Mouse (Mus musculus) lung, postnatal 0 days (tissue): ENCODE data around the gene Tln1. TPM values are rescaled to one million over a fixed set of nuclear protein-coding genes. Genes with fewer than 3 reads are reported as not detected.

ENCODE experiments used
- ATAC-seq: fragments of 200-750 bp; cut with Nextera tagmentation; 2 replicates; pipeline ENCODE4 v1.8.0; 2017; ENCODE audit warnings: moderate library complexity
- DNase-seq: peaks from one replicate; pipeline ENCODE4 v3.0.0-alpha.2; 2016; ENCODE audit warnings: low spot score
- H3K27ac ChIP-seq: fragments of 300-500 bp; sonication (generic); 2 replicates; pipeline ENCODE4 v1.5.1; 2014; ENCODE audit warnings: antibody characterized with exemption, mild to moderate bottlenecking, low read length, mixed read lengths
- H3K27me3 ChIP-seq: fragments of 300-500 bp; sonication (generic); replicated peaks from 2 replicates; pipeline ENCODE4 v1.6.1; 2014; ENCODE audit warnings: low read length, mixed read lengths; ENCODE audit not compliant: insufficient read depth
- H3K36me3 ChIP-seq: fragments of 300-500 bp; sonication (generic); 2 replicates; pipeline ENCODE4 v1.6.1; 2014; ENCODE audit warnings: low read length, mixed read lengths; ENCODE audit not compliant: insufficient read depth
- H3K4me1 ChIP-seq: fragments of 300-500 bp; sonication (generic); 2 replicates; pipeline ENCODE4 v1.6.1; 2014; ENCODE audit warnings: antibody characterized with exemption, low read depth, low read length, mixed read lengths; ENCODE audit not compliant: insufficient read depth
- H3K4me2 ChIP-seq: fragments of 300-500 bp; sonication (generic); replicated peaks from 2 replicates; pipeline ENCODE4 v1.6.1; 2014; ENCODE audit warnings: low read depth, mild to moderate bottlenecking, low read length, moderate library complexity, mixed read lengths
- H3K4me3 ChIP-seq: fragments of 300-500 bp; sonication (generic); 2 replicates; pipeline ENCODE4 v1.5.1; 2014; ENCODE audit warnings: low read depth, low read length
- H3K9ac ChIP-seq: fragments of 300-500 bp; sonication (generic); replicated peaks from 2 replicates; pipeline ENCODE4 v1.6.1; 2014; ENCODE audit warnings: low read depth, mild to moderate bottlenecking
- H3K9me3 ChIP-seq: fragments of 300-500 bp; sonication (generic); 2 replicates; pipeline ENCODE4 v1.6.1; 2016; ENCODE audit warnings: low read length, mixed read lengths
- CTCF ChIP-seq: IDR thresholded peaks from 2 replicates; pipeline ENCODE4 v1.5.1; 2016; ENCODE audit warnings: antibody characterized with exemption, mild to moderate bottlenecking
- EP300 ChIP-seq: IDR thresholded peaks from 2 replicates; pipeline ENCODE4 v1.6.1; 2016; ENCODE audit warnings: antibody characterized with exemption, mild to moderate bottlenecking, control low read depth
- WGBS: fragments of 180-500 bp; shearing (Covaris S2); extraction: QIAGEN DNeasy Blood & Tissue Kit; methylation state at CpG from one replicate; pipeline ENCODE4 v1.1.7; 2014; 5-methylcytosine and 5-hydroxymethylcytosine counted together
- polyA plus RNA-seq: library from polyadenylated mRNA; unstranded; fragments of >200 nt; fragmentation: Nextera tagmentation; extraction: Ambion mirVana; gene quantifications from 2 replicates; pipeline ENCODE4 v1.2.1, GENCODE M21; 2015

Tln1 gene
- polyA plus RNA-seq, 1 experiment from 2014 or later, result 75.6 TPM

DNA sequence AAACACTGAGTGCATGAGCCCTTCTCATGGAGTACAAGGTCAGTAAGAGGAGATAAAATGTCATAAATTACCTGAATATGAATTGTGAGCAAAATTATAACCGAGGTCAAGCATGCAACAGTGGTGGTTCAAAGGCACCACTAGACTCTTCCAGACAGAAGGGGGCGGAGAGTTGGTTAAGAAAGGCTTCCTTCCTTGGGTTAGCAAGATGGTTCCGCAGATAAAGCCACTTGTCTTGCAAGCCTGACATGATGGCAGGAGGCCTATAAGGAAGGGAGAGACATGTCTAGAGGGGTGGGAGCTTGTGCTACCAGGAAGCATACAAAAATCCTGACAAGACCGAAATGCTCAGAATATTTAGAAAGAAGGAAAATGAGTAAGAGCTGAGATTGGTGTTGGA is 58.2 kb downstream of the Tln1 start:
- Histone ChIP-seq H3K4me1 (peaks cover 5% of the 10 kb centered on the region; the same call in 1 of the 2 replicates), H3K9me3 (no peaks in the 10 kb centered on the region), H3K9ac (no peak overlapping the region), H3K27ac (no peak overlapping the region), H3K4me2 (no peak overlapping the region), H3K36me3 (no peaks in the 10 kb centered on the region), H3K4me3 (no peak overlapping the region), H3K27me3 (no peaks in the 10 kb centered on the region)
- 71% methylated on average over 4 of the region's 4 CpGs for WGBS
- ATAC-seq (no peak), DNase-seq (no peak)
- TF ChIP-seq EP300 (no peak), CTCF (no peak)

DNA sequence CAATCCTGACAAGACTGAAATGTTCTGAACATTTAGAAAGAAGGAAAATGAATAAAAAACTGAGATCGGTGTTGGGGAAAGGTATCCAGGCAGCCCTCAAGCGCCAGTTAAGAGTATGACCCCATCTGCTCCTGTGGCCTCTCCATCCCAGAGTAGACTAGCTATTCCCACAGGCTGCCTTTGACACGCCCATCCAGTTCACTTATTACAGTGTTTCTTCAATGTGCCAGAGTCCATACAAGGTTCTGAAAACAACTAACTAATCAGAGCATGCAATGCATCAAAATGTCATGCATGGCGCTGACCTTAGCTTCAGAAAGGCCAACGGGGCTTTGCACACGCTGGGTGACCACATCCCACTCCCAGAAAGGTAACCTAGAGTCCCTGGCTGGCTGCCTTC is 59.0 kb downstream of the Tln1 start:
- DNase-seq (no peak), ATAC-seq (no peak)
- Histone ChIP-seq H3K27ac (no peak overlapping the region), H3K9ac (no peak overlapping the region), H3K4me3 (no peak overlapping the region), H3K4me2 (no peak overlapping the region), H3K4me1 (peaks cover 10% of the 10 kb centered on the region; the same call in 1 of the 2 replicates), H3K27me3 (no peaks in the 10 kb centered on the region), H3K36me3 (no peaks in the 10 kb centered on the region), H3K9me3 (no peaks in the 10 kb centered on the region)
- 74% methylated on average over 6 of the region's 6 CpGs for WGBS
- TF ChIP-seq EP300 (no peak), CTCF (no peak)

DNA sequence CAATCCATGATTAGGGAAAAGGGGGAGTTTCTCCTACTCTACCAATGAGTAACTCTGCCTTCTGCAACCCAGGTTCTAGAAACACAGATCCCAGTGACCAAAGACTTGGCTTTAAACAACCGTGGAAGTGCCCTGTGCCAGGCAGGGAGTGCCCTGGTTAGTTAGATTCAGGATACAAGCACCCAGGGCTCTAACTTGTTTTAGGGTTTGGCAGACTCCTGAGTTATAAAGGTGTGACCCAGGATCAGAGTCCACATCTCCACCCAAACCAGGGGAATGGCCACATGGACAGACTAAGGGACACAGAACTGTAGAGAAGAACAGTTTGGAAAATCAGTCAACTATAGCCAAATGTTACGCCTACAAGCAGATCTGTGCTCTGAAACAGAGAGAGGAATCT is 59.5 kb downstream of the Tln1 start:
- no peak overlapping the region for H3K9ac ChIP-seq
- no peaks in the 10 kb centered on the region for H3K36me3 ChIP-seq
- H3K4me3 ChIP-seq, result no peak overlapping the region
- no peak for ATAC-seq
- H3K4me1 ChIP-seq, result peaks cover 8% of the 10 kb centered on the region; the same call in 1 of the 2 replicates
- no peaks in the 10 kb centered on the region for H3K9me3 ChIP-seq
- DNase-seq, result no peak
- no peak overlapping the region for H3K27ac ChIP-seq
- no peaks in the 10 kb centered on the region for H3K27me3 ChIP-seq
- TF ChIP-seq CTCF, result no peak
- no peak for TF ChIP-seq EP300
- 78% methylated on average over 2 of the region's 2 CpGs for WGBS
- H3K4me2 ChIP-seq, result no peak overlapping the region

DNA sequence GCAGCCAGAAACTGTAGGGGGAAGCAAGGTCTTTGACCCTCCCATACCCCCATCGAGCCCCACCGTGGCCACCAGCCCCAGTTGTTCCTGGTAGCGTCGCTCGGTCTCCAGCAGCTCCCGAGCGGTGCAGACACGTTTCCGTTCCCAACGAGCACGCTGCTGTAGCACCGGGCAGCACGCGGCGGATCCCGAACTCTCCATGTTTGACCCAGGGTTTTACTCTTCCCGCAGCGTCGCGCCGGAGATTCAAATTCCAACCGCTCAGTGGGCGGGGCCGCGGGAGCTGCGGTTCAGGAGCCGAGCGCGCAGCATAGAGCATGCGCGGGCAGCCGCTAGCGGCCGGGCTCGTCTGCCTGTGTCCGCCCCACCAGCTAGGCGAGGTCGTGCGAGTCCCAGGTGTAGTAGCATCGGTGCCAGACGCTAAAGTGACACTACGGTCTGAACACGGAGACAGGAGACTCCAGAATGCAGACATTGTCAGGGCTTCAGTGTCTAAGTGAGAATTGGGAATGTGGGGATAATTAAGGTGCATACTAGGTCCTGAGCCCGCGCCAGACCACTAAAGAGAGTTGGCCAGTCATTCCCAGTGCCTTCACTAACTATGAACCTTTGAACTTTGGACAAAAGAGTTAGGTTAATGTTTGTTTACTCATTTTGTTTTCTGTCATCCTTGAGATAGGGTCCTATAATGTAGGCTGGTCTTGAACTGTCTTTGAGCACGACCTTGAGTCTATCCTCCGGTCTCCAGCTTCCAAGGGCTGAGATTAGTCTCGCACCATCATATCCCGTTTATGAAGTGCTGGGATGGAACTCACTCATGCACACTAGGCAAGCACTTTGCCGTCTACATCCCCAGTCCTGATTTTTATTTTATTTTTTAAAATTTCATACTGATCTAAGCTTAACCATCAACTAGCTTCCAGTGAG is 62.8 kb downstream of the Tln1 start, which contains the start of gene Arhgef39:
Gene Arhgef39, minus strand, starts transcription at position 289 of the 927 bp plus-strand sequence.
- TF ChIP-seq EP300 (no peak), CTCF (0 out of 2 replicates have a peak, but pooled peaks have one; percentile 10)
- H3K4me3 ChIP-seq, result peak within 1 kb of the TSS; percentile 49
- peak within 1 kb of the TSS; percentile 83 for H3K4me2 ChIP-seq
- ATAC-seq (peak; percentile 90), DNase-seq (peak; percentile 93)
- H3K9ac ChIP-seq, result no peak within 1 kb of the TSS; the same call in 1 of the 2 replicates
- no peaks in the 10 kb centered on the region for H3K27me3 ChIP-seq
- H3K27ac ChIP-seq, result no peak within 1 kb of the TSS
- H3K4me1 ChIP-seq, result peaks cover 5% of the 10 kb centered on the region; the same call in 1 of the 2 replicates
- WGBS, result 7% methylated on average over 50 of the region's 50 CpGs
- no peaks in the 10 kb centered on the region for H3K9me3 ChIP-seq
- H3K36me3 ChIP-seq, result no peaks in the 10 kb centered on the region

DNA sequence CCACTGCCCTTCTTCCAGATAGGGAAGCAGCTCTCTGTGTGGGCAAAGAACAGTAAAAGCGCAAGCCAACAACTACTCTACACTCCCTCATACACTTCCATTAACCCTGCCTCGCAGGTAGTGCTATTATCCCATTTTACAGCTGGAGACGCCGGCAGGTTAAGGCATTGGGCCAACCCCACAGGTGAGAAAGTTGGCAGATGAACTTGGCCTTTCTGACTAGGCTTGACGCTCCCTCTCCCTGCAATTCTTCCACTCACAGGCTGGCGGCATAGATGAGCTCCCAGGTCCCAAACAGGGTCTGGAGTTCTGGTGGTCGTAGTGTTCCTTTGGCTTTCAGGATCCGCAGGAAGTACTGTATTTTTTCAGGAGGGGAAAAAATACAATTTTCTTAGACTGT is 63.5 kb downstream of the Tln1 start:
- no peaks in the 10 kb centered on the region for H3K27me3 ChIP-seq
- peak; percentile 44 for DNase-seq
- H3K27ac ChIP-seq, result no peak overlapping the region
- WGBS, result 15% methylated on average over 8 of the region's 8 CpGs
- H3K9ac ChIP-seq, result no peak overlapping the region
- peaks cover 5% of the 10 kb centered on the region; the same call in 1 of the 2 replicates for H3K4me1 ChIP-seq
- ATAC-seq, result peak; percentile 41; the same call in 1 of the 2 replicates
- no peaks in the 10 kb centered on the region for H3K36me3 ChIP-seq
- H3K9me3 ChIP-seq, result no peaks in the 10 kb centered on the region
- H3K4me2 ChIP-seq, result peak overlapping the region; percentile 83
- H3K4me3 ChIP-seq, result peak overlapping the region; percentile 49
- TF ChIP-seq EP300, result no peak
- peak; percentile 63 for TF ChIP-seq CTCF

DNA sequence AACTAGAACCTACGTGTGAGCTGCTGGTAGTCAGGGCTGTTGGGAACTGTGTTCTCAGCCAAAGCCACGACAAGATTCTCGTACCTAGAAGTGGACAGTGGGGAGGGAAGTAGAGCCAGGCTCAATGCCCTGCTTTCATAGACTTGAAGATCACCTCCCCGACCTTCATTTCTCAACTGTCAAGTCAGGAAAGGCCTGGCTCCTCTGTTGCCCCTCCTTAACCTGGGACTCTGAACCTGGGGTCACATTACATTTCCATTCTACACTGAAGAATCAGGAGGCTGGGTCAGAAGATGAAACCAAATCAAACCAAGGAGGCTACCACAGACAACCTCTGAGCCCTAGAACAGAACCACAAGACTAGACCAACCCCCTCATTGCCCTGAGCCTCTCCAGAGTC is 64.5 kb downstream of the Tln1 start:
- Histone ChIP-seq H3K9ac (no peak overlapping the region), H3K4me3 (no peak overlapping the region)
- no peak for ATAC-seq

More for the DNA sequence above, 64.5 kb downstream of the Tln1 start:
- no peaks in the 10 kb centered on the region for H3K9me3 ChIP-seq
- DNase-seq, result no peak
- no peaks in the 10 kb centered on the region for H3K36me3 ChIP-seq
- H3K4me1 ChIP-seq, result peaks cover 5% of the 10 kb centered on the region; the same call in 1 of the 2 replicates
- H3K27me3 ChIP-seq, result no peaks in the 10 kb centered on the region
- 45% methylated on average over 4 of the region's 4 CpGs for WGBS
- no peak overlapping the region for H3K27ac ChIP-seq
- no peak overlapping the region for H3K4me2 ChIP-seq
- no peak for TF ChIP-seq CTCF
- no peak for TF ChIP-seq EP300
